ENCODE assay signal across 8 mouse cellular contexts in genomic region chr2:33467546-33468465, GRCm38 (mm10). TPM values are rescaled to one million over a fixed set of nuclear protein-coding genes. Genes with fewer than 3 reads are reported as not detected.
DNase-seq lines count a peak whose midpoint lies in the region; ATAC-seq lines count a peak whose summit lies in the region.

No protein-coding gene starts in this region.

- H3K27ac ChIP-seq in limb, embryonic 13.5 days, result no peak overlapping the region
- peak overlapping the region; percentile 66; the same call in 1 of the 2 replicates for H3K27ac ChIP-seq in neural tube, embryonic 15.5 days (replicated peaks)

- peak; percentile 64 for ATAC-seq in limb, embryonic 13.5 days (ENCODE audit: low FRiP score, low read depth)
- ATAC-seq in neural tube, embryonic 15.5 days (ENCODE audit: low FRiP score), result peak; percentile 40

- H3K27me3 ChIP-seq in limb, embryonic 13.5 days, result no peaks in the 10 kb centered on the region
- no peaks in the 10 kb centered on the region for H3K27me3 ChIP-seq in neural tube, embryonic 15.5 days (replicated peaks)

- peak; percentile 15 to 34 for DNase-seq in spleen, postnatal 10 days (ENCODE audit: low spot score in 2 of 2)
- DNase-seq in spleen, postnatal 14 days (ENCODE audit: low spot score in 2 of 2), result no peak
- peak; percentile 17 for DNase-seq in c-Kit-negative CD71-positive TER-119-positive erythroid progenitor cells, embryonic 14.5 days (ENCODE audit: low read depth, low spot score)
- DNase-seq in heart, postnatal 10 days, result peak; percentile 33 to 39
- no peak for DNase-seq in cerebellum, adult 9-11 months
- no peak for DNase-seq in frontal cortex, adult 2 months (ENCODE audit: extremely low spot score in 1 of 2, low spot score in 1 of 2)

- peaks cover 24% of the 10 kb centered on the region for H3K4me1 ChIP-seq in limb, embryonic 13.5 days
- H3K4me1 ChIP-seq in neural tube, embryonic 15.5 days, result peaks cover 31% of the 10 kb centered on the region

- peak overlapping the region; percentile 96 for H3K9ac ChIP-seq in limb, embryonic 13.5 days
- H3K9ac ChIP-seq in neural tube, embryonic 15.5 days (replicated peaks), result peak overlapping the region; percentile 71

- WGBS in limb, embryonic 13.5 days, result 5% methylated on average over 57 of the region's 57 CpGs
- WGBS in neural tube, embryonic 15.5 days, result 6% methylated on average over 53 of the region's 57 CpGs

- H3K36me3 ChIP-seq in limb, embryonic 13.5 days, result peaks cover 15% of the 10 kb centered on the region
- peaks cover 8% of the 10 kb centered on the region for H3K36me3 ChIP-seq in neural tube, embryonic 15.5 days

- H3K4me3 ChIP-seq in limb, embryonic 13.5 days, result peak overlapping the region; percentile 96
- H3K4me3 ChIP-seq in neural tube, embryonic 15.5 days (replicated peaks), result peak overlapping the region; percentile 92

- H3K4me2 ChIP-seq in limb, embryonic 13.5 days (replicated peaks), result peak overlapping the region; percentile 93
- peak overlapping the region; percentile 86 for H3K4me2 ChIP-seq in neural tube, embryonic 15.5 days

- intact Hi-C loops in heart, postnatal 10 days (cut with DNase I), result no loop called here

- 0 out of 2 replicates have a peak, but pooled peaks cover 3% of the 10 kb centered on the region for H3K9me3 ChIP-seq in limb, embryonic 13.5 days
- H3K9me3 ChIP-seq in neural tube, embryonic 15.5 days (replicated peaks), result no peaks in the 10 kb centered on the region

RNA-seq across cellular contexts. Expression of gene Zbtb43, which starts 0.6 kb away (rescaled TPM):
- total RNA-seq in heart, postnatal 10 days (2021), result 10 to 100 TPM; 20.1 to 20.5 TPM
- 17.7 and 18.2 TPM in 2 replicates for polyA plus RNA-seq in limb, embryonic 13.5 days (2015; fragmentation: Nextera tagmentation; extraction: Ambion mirVana)
- 20.4 and 21.9 TPM in 2 replicates for polyA plus RNA-seq in neural tube, embryonic 15.5 days (2015; fragmentation: Nextera tagmentation; extraction: Ambion mirVana)
- 22.9 and 23.5 TPM in 2 replicates for polyA plus RNA-seq in frontal cortex, adult 2 months (2012; rRNA removed)

RNA-seq across cellular contexts. Expression of gene Zbtb34, which starts 36.7 kb away (rescaled TPM):
- 10 to 100 TPM; 20.6 to 21.5 TPM for total RNA-seq in heart, postnatal 10 days (2021)
- polyA plus RNA-seq in limb, embryonic 13.5 days (2015; fragmentation: Nextera tagmentation; extraction: Ambion mirVana), result 5.8 and 7.4 TPM in 2 replicates
- 6.8 and 7.0 TPM in 2 replicates for polyA plus RNA-seq in neural tube, embryonic 15.5 days (2015; fragmentation: Nextera tagmentation; extraction: Ambion mirVana)
- polyA plus RNA-seq in frontal cortex, adult 2 months (2012; rRNA removed), result 16.0 and 17.5 TPM in 2 replicates

Comparison
In these comparisons a context has a peak if more than half of its experiments do, and no peak if none do; other contexts are left out.
1. DNase-seq: peak in spleen, postnatal 10 days (2 of 2), c-Kit-negative CD71-positive TER-119-positive erythroid progenitor cells, embryonic 14.5 days (single experiment) and heart, postnatal 10 days (2 of 2); none in spleen, postnatal 14 days (0 of 2), cerebellum, adult 9-11 months (single experiment) and frontal cortex, adult 2 months (0 of 2).